16 mouse cellular contexts compared by ENCODE assay signal in genomic region chr19:56086413-56087083, GRCm38 (mm10).
"Had no signal": no experiment of that assay in that cellular context is flagged by ENCODE, and none has a peak within 500 bp of the region (broad histone marks: within the 10 kb centered on the region; RNA-seq: fewer than 3 reads in every experiment).

No protein-coding gene starts in this region.

- H3K4me3 ChIP-seq: liver, embryonic 13.5 days; midbrain, embryonic 12.5 days; myocyte; neural tube, embryonic 13.5 days had no signal

- H3K9ac ChIP-seq: liver, embryonic 13.5 days; midbrain, embryonic 12.5 days; neural tube, embryonic 13.5 days had no signal

- H3K4me1 ChIP-seq: liver, embryonic 13.5 days; midbrain, embryonic 12.5 days; neural tube, embryonic 13.5 days had no signal

- H3K9me3 ChIP-seq: liver, embryonic 13.5 days had no signal

- DNase-seq: kidney, adult 18-20 months; kidney, adult 9 months; kidney, postnatal 14 days; kidney, postnatal 4 days; left cerebral cortex, postnatal 4 days; liver, embryonic 13.5 days; lung, adult 2 months; lung, postnatal 14 days; thymus, adult 18-20 months; thymus, postnatal 14 days; thymus, postnatal 4 days had no signal

- H3K27ac ChIP-seq: liver, embryonic 13.5 days; macrophage; midbrain, embryonic 12.5 days; neural tube, embryonic 13.5 days had no signal

- H3K27me3 ChIP-seq: liver, embryonic 13.5 days; midbrain, embryonic 12.5 days; neural tube, embryonic 13.5 days had no signal

- ATAC-seq: midbrain, embryonic 16.5 days had no signal

- H3K36me3 ChIP-seq: liver, embryonic 13.5 days; neural tube, embryonic 13.5 days had no signal

- H3K4me2 ChIP-seq: liver, embryonic 13.5 days; midbrain, embryonic 12.5 days; neural tube, embryonic 13.5 days had no signal
